9 mouse cellular contexts compared by ENCODE assay signal in genomic region chr17:25876347-25876915, GRCm38 (mm10). TPM values are rescaled to one million over a fixed set of nuclear protein-coding genes. Genes with fewer than 3 reads are reported as not detected.
DNase-seq lines count a peak whose midpoint lies in the region; ATAC-seq and TF ChIP-seq lines count a peak whose summit lies in the region.
"Had no signal": no experiment of that assay in that cellular context is flagged by ENCODE, and none has a peak within 500 bp of the region (broad histone marks: within the 10 kb centered on the region; RNA-seq: fewer than 3 reads in every experiment).

No protein-coding gene starts in this region.

- peaks cover 31% of the 10 kb centered on the region for H3K4me1 ChIP-seq in embryonic facial prominence, embryonic 12.5 days
- H3K4me1 ChIP-seq in kidney, adult 2 months (ENCODE audit: control insufficient read depth, insufficient read depth, low read length): peaks cover 39% of the 10 kb centered on the region; the same call in 1 of the 2 replicates
- peaks cover 43% of the 10 kb centered on the region for H3K4me1 ChIP-seq in midbrain, embryonic 12.5 days

- no peak for TF ChIP-seq POLR2A in kidney, adult 2 months (IDR thresholded peaks at IDR 0.05; ENCODE audit: low read depth, low read length)

- peak; percentile 94 for DNase-seq in heart, adult 11 months
- no peak for DNase-seq in heart, postnatal 10 days
- DNase-seq in kidney, adult 2 months: peak; percentile 89
- no peak for DNase-seq in left cerebral cortex, adult 11 months (ENCODE audit: low spot score)
- no peak for DNase-seq in urinary bladder, postnatal 4 days (ENCODE audit: low spot score in 2 of 2)
- no peak for DNase-seq in thymus, postnatal 14 days

- no peaks in the 10 kb centered on the region for H3K9me3 ChIP-seq in embryonic facial prominence, embryonic 12.5 days
- no peaks in the 10 kb centered on the region for H3K9me3 ChIP-seq in midbrain, embryonic 12.5 days

- no peaks in the 10 kb centered on the region for H3K27me3 ChIP-seq in embryonic facial prominence, embryonic 12.5 days
- H3K27me3 ChIP-seq in kidney, adult 2 months (replicated peaks; ENCODE audit: control insufficient read depth, insufficient read depth, low read length): no peaks in the 10 kb centered on the region
- no peaks in the 10 kb centered on the region for H3K27me3 ChIP-seq in midbrain, embryonic 12.5 days
- H3K27me3 ChIP-seq: Patski had no signal

- H3K4me2 ChIP-seq in embryonic facial prominence, embryonic 12.5 days (replicated peaks): peak overlapping the region; percentile 88
- peak overlapping the region; percentile 95 for H3K4me2 ChIP-seq in midbrain, embryonic 12.5 days (replicated peaks)

- peak overlapping the region; percentile 77 for H3K4me3 ChIP-seq in embryonic facial prominence, embryonic 12.5 days
- peak overlapping the region; percentile 99 for H3K4me3 ChIP-seq in kidney, adult 2 months (ENCODE audit: insufficient read depth, low read depth, low read length)
- peak overlapping the region; percentile 78 for H3K4me3 ChIP-seq in midbrain, embryonic 12.5 days

- WGBS in embryonic facial prominence, embryonic 12.5 days: 53% methylated on average over 10 of the region's 10 CpGs
- WGBS in kidney, adult 2 months: 43% methylated on average over 10 of the region's 10 CpGs
- WGBS in midbrain, embryonic 12.5 days: 57% methylated on average over 10 of the region's 10 CpGs

- no peak overlapping the region; the same call in 1 of the 2 replicates for H3K27ac ChIP-seq in embryonic facial prominence, embryonic 12.5 days
- H3K27ac ChIP-seq in kidney, adult 2 months (ENCODE audit: insufficient read depth, low read depth, low read length): peak overlapping the region; percentile 91
- no peak overlapping the region for H3K27ac ChIP-seq in midbrain, embryonic 12.5 days (replicated peaks)

- intact Hi-C loops in heart, postnatal 10 days (cut with DNase I): no loop called here

- ATAC-seq in embryonic facial prominence, embryonic 12.5 days (ENCODE audit: insufficient number of reproducible peaks, insufficient read depth, low FRiP score, low TSS enrichment): no peak
- ATAC-seq in midbrain, embryonic 12.5 days (ENCODE audit: low FRiP score, low read depth): no peak

- peaks cover 17% of the 10 kb centered on the region for H3K36me3 ChIP-seq in embryonic facial prominence, embryonic 12.5 days
- no peaks in the 10 kb centered on the region for H3K36me3 ChIP-seq in kidney, adult 2 months (ENCODE audit: control insufficient read depth, insufficient read depth, low read length)
- H3K36me3 ChIP-seq in midbrain, embryonic 12.5 days: peaks cover 18% of the 10 kb centered on the region

- TF ChIP-seq CTCF in kidney, adult 2 months (conservative IDR thresholded peaks at IDR 0.05; ENCODE audit: insufficient read depth, insufficient read length, low read depth, low read length): no peak

- H3K9ac ChIP-seq in embryonic facial prominence, embryonic 12.5 days: peak overlapping the region; percentile 71; the same call in 1 of the 2 replicates
- peak overlapping the region; percentile 90 for H3K9ac ChIP-seq in midbrain, embryonic 12.5 days (replicated peaks)

RNA-seq across cellular contexts. Expression of gene Mettl26, which starts 1.6 kb away (rescaled TPM):
- 10 to 100 TPM; 15.4 to 15.7 TPM for total RNA-seq in heart, postnatal 10 days (2021)
- polyA plus RNA-seq in embryonic facial prominence, embryonic 12.5 days (2016; fragmentation: Nextera tagmentation; extraction: Ambion mirVana): 56.8 and 57.0 TPM in 2 replicates
- 509 and 656 TPM in 2 replicates for polyA plus RNA-seq in kidney, adult 2 months (2012; rRNA removed)
- polyA plus RNA-seq in midbrain, embryonic 12.5 days (2016; fragmentation: Nextera tagmentation; extraction: Ambion mirVana): 59.5 and 65.2 TPM in 2 replicates

RNA-seq across cellular contexts. Expression of gene Wfikkn1, which starts 4.2 kb away (rescaled TPM):
- under 1 TPM; 0.62 to 0.96 TPM for total RNA-seq in heart, postnatal 10 days (2021)
- 0.45 and 0.62 TPM in 2 replicates for polyA plus RNA-seq in embryonic facial prominence, embryonic 12.5 days (2016; fragmentation: Nextera tagmentation; extraction: Ambion mirVana)
- 0.31 and 0.42 TPM in 2 replicates for polyA plus RNA-seq in kidney, adult 2 months (2012; rRNA removed)
- 0.52 and 0.60 TPM in 2 replicates for polyA plus RNA-seq in midbrain, embryonic 12.5 days (2016; fragmentation: Nextera tagmentation; extraction: Ambion mirVana)

RNA-seq across cellular contexts. Expression of gene Mcrip2, which starts 7.9 kb away (rescaled TPM):
- total RNA-seq in heart, postnatal 10 days (2021): 100 to 1,000 TPM; 191 to 218 TPM
- 9.0 and 10.1 TPM in 2 replicates for polyA plus RNA-seq in embryonic facial prominence, embryonic 12.5 days (2016; fragmentation: Nextera tagmentation; extraction: Ambion mirVana)
- polyA plus RNA-seq in kidney, adult 2 months (2012; rRNA removed): 258 and 286 TPM in 2 replicates
- 6.8 and 8.5 TPM in 2 replicates for polyA plus RNA-seq in midbrain, embryonic 12.5 days (2016; fragmentation: Nextera tagmentation; extraction: Ambion mirVana)

RNA-seq across cellular contexts. Expression of gene Wdr90, which starts 15.1 kb away (rescaled TPM):
- total RNA-seq in heart, postnatal 10 days (2021): 1 to 10 TPM; 3.9 to 6.2 TPM
- polyA plus RNA-seq in embryonic facial prominence, embryonic 12.5 days (2016; fragmentation: Nextera tagmentation; extraction: Ambion mirVana): 36.3 and 42.0 TPM in 2 replicates
- polyA plus RNA-seq in kidney, adult 2 months (2012; rRNA removed): 23.8 and 25.5 TPM in 2 replicates
- 38.1 and 38.5 TPM in 2 replicates for polyA plus RNA-seq in midbrain, embryonic 12.5 days (2016; fragmentation: Nextera tagmentation; extraction: Ambion mirVana)

RNA-seq across cellular contexts. Expression of gene Rhot2, which starts 31.8 kb away (rescaled TPM):
- total RNA-seq in heart, postnatal 10 days (2021): 10 to 100 TPM; 80.4 to 86.5 TPM
- 23.0 and 26.9 TPM in 2 replicates for polyA plus RNA-seq in embryonic facial prominence, embryonic 12.5 days (2016; fragmentation: Nextera tagmentation; extraction: Ambion mirVana)
- 133 and 147 TPM in 2 replicates for polyA plus RNA-seq in kidney, adult 2 months (2012; rRNA removed)
- 17.7 and 21.1 TPM in 2 replicates for polyA plus RNA-seq in midbrain, embryonic 12.5 days (2016; fragmentation: Nextera tagmentation; extraction: Ambion mirVana)

Comparison
In these comparisons a context has a peak if more than half of its experiments do, and no peak if none do; other contexts are left out.
1. DNase-seq: peak in heart, adult 11 months (single experiment) and kidney, adult 2 months (single experiment); none in heart, postnatal 10 days (0 of 2), left cerebral cortex, adult 11 months (single experiment), urinary bladder, postnatal 4 days (0 of 2) and thymus, postnatal 14 days (single experiment).
2. RNA of gene Mcrip2, which starts 7.9 kb away (polyA plus RNA-seq): 258 to 286 TPM in kidney, adult 2 months; 9.0 to 10.1 TPM in embryonic facial prominence, embryonic 12.5 days and 6.8 to 8.5 TPM in midbrain, embryonic 12.5 days; every median in the first group is over 10 times any median in the second.
3. Peak in every context shown above with its lines, with median percentiles within 50 percentile points of each other: H3K4me3 ChIP-seq.